Mouse (Mus musculus) MEL (cell line): ENCODE data around the gene Klhl13. TPM values are rescaled to one million over a fixed set of nuclear protein-coding genes. Genes with fewer than 3 reads are reported as not detected.

Source experiments
- DNase-seq: peaks from one replicate; pipeline ENCODE4 v3.0.0; 2011; ENCODE audit warnings: low read depth, low spot score
- H3K27ac ChIP-seq: 2 replicates; pipeline ENCODE4 v1.5.1; 2012; ENCODE audit warnings: low read depth, mild to moderate bottlenecking, control low read depth, low read length, moderate library complexity; ENCODE audit not compliant: control insufficient read depth
- H3K27me3 ChIP-seq, 2 experiments: fragments of 150-350 bp in 1 of 2; sonication (generic) in 1 of 2; 2 replicates each; pipeline ENCODE4 v1.6.1; 2012; ENCODE audit warnings: low read length in 2 of 2, mild to moderate bottlenecking in 2 of 2, improper control_type of control experiment in 1 of 2, moderate library complexity in 1 of 2; ENCODE audit not compliant: insufficient read depth in 2 of 2, control insufficient read depth in 1 of 2
- H3K36me3 ChIP-seq, 2 experiments: 2 replicates each; pipeline ENCODE4 v1.6.1; 2012 to 2014; ENCODE audit warnings: low read length in 2 of 2, improper control_type of control experiment in 1 of 2, inconsistent platforms in 1 of 2, mild to moderate bottlenecking in 1 of 2; ENCODE audit not compliant: insufficient read depth in 2 of 2, control insufficient read depth in 1 of 2
- H3K4me1 ChIP-seq, 2 experiments: fragments of 150-350 bp in 1 of 2; sonication (generic) in 1 of 2; 2 replicates each; pipeline ENCODE4 v1.6.1; 2012; ENCODE audit warnings: low read length in 2 of 2, improper control_type of control experiment in 1 of 2, mild to moderate bottlenecking in 1 of 2; ENCODE audit not compliant: insufficient read depth in 2 of 2, control insufficient read depth in 1 of 2
- H3K4me3 ChIP-seq, 2 experiments: fragments of 150-350 bp in 1 of 2; sonication (generic) in 1 of 2; 2 replicates each; pipeline ENCODE4 v1.5.1; 2012; ENCODE audit warnings: low read depth in 2 of 2, low read length in 2 of 2, mild to moderate bottlenecking in 2 of 2, moderate library complexity in 2 of 2, control low read depth in 1 of 2, improper control_type of control experiment in 1 of 2; ENCODE audit not compliant: control insufficient read depth in 1 of 2, insufficient read depth in 1 of 2
- H3K79me2 ChIP-seq: 2 replicates; pipeline ENCODE4 v1.6.1; 2012; ENCODE audit warnings: mild to moderate bottlenecking, low read length, moderate library complexity; ENCODE audit not compliant: control insufficient read depth, poor library complexity, insufficient read depth
- H3K9ac ChIP-seq: 2 replicates; pipeline ENCODE4 v1.6.1; 2012; ENCODE audit warnings: low read depth, mild to moderate bottlenecking, control low read depth, low read length, moderate library complexity; ENCODE audit not compliant: control insufficient read depth, poor library complexity, severe bottlenecking
- H3K9me3 ChIP-seq: fragments of 150-350 bp; sonication (generic); replicated peaks from 2 replicates; pipeline ENCODE4 v1.6.1; 2012; ENCODE audit warnings: mild to moderate bottlenecking, low read length, improper control_type of control experiment, moderate library complexity; ENCODE audit not compliant: insufficient read depth
- BHLHE40 ChIP-seq: IDR thresholded peaks from 2 replicates; pipeline ENCODE4 v1.6.1; 2012; ENCODE audit warnings: low read depth, mild to moderate bottlenecking, inconsistent platforms, low read length, improper control_type of control experiment, borderline replicate concordance
- CHD1 ChIP-seq: IDR thresholded peaks from 2 replicates; pipeline ENCODE4 v1.6.1; 2012; ENCODE audit warnings: low read depth, mild to moderate bottlenecking, inconsistent platforms, low read length, improper control_type of control experiment
- CHD2 ChIP-seq: IDR thresholded peaks from 2 replicates; pipeline ENCODE4 v1.6.1; 2011; ENCODE audit warnings: low read length, improper control_type of control experiment
- CTCF ChIP-seq, 3 experiments: IDR thresholded peaks in 2 of 3; conservative IDR thresholded peaks in 1 of 3; 2 replicates each; pipeline ENCODE4 v1.5.1; 2011 to 2012; ENCODE audit warnings: low read length in 3 of 3, low read depth in 2 of 3, mild to moderate bottlenecking in 2 of 3, improper control_type of control experiment in 1 of 3, inconsistent platforms in 1 of 3, mixed read lengths in 1 of 3, moderate library complexity in 1 of 3; ENCODE audit not compliant: control insufficient read depth in 1 of 3, insufficient read depth in 1 of 3, poor library complexity in 1 of 3, severe bottlenecking in 1 of 3
- EP300 ChIP-seq, 2 experiments: IDR thresholded peaks; 2 replicates each; pipeline ENCODE4 v1.6.1; 2011; ENCODE audit warnings: improper control_type of control experiment in 2 of 2, low read length in 2 of 2, low read depth in 1 of 2, mild to moderate bottlenecking in 1 of 2
- ETS1 ChIP-seq: IDR thresholded peaks from 2 replicates; pipeline ENCODE4 v1.6.1; 2012; ENCODE audit warnings: low read depth, mild to moderate bottlenecking, inconsistent platforms, low read length, improper control_type of control experiment, moderate library complexity
- JUND ChIP-seq: IDR thresholded peaks from 2 replicates; pipeline ENCODE4 v1.6.1; 2011; ENCODE audit warnings: low read depth, mild to moderate bottlenecking, improper control_type of control experiment, low read length
- MAZ ChIP-seq: IDR thresholded peaks from 2 replicates; pipeline ENCODE4 v1.6.1; 2012; ENCODE audit warnings: low read depth, mild to moderate bottlenecking, inconsistent platforms, low read length, improper control_type of control experiment
- MYB ChIP-seq: IDR thresholded peaks from 2 replicates; pipeline ENCODE4 v1.6.1; 2011; ENCODE audit warnings: mild to moderate bottlenecking, low read depth, low read length, improper control_type of control experiment
- MYC ChIP-seq: IDR thresholded peaks from 2 replicates; pipeline ENCODE4 v1.6.1; 2011; ENCODE audit warnings: low read depth, mild to moderate bottlenecking, low read length, improper control_type of control experiment, moderate library complexity
- RAD21 ChIP-seq: IDR thresholded peaks from 2 replicates; pipeline ENCODE4 v1.6.1; 2011; ENCODE audit warnings: mild to moderate bottlenecking, low read depth, low read length, improper control_type of control experiment
- RCOR1 ChIP-seq: IDR thresholded peaks from 2 replicates; pipeline ENCODE4 v1.6.1; 2012; ENCODE audit warnings: low read depth, mild to moderate bottlenecking, inconsistent platforms, low read length, improper control_type of control experiment
- SIN3A ChIP-seq: IDR thresholded peaks from 2 replicates; pipeline ENCODE4 v1.6.1; 2012; ENCODE audit warnings: low read length, improper control_type of control experiment, inconsistent platforms
- SMC3 ChIP-seq: IDR thresholded peaks from 2 replicates; pipeline ENCODE4 v1.6.1; 2011; ENCODE audit warnings: low read depth, low read length, improper control_type of control experiment
- UBTF ChIP-seq: IDR thresholded peaks from 2 replicates; pipeline ENCODE4 v1.6.1; 2012; ENCODE audit warnings: low read depth, mild to moderate bottlenecking, inconsistent platforms, low read length, improper control_type of control experiment, moderate library complexity, borderline replicate concordance; ENCODE audit not compliant: insufficient read depth
- USF2 ChIP-seq, 2 experiments: IDR thresholded peaks; 2 replicates each; pipeline ENCODE4 v1.6.1; 2011 to 2012; ENCODE audit warnings: improper control_type of control experiment in 2 of 2, low read length in 2 of 2, borderline replicate concordance in 1 of 2, inconsistent platforms in 1 of 2, low read depth in 1 of 2, mild to moderate bottlenecking in 1 of 2; ENCODE audit not compliant: insufficient read depth in 1 of 2
- ZC3H11A ChIP-seq: IDR thresholded peaks from 2 replicates; pipeline ENCODE4 v1.6.1; 2012; ENCODE audit warnings: low read depth, mild to moderate bottlenecking, inconsistent platforms, low read length, improper control_type of control experiment
- ZKSCAN1 ChIP-seq: IDR thresholded peaks from 2 replicates; pipeline ENCODE4 v1.6.1; 2012; ENCODE audit warnings: low read depth, mild to moderate bottlenecking, inconsistent platforms, low read length, improper control_type of control experiment, moderate library complexity
- ZMIZ1 ChIP-seq: IDR thresholded peaks from 2 replicates; pipeline ENCODE4 v1.6.1; 2012; ENCODE audit warnings: low read depth, mild to moderate bottlenecking, inconsistent platforms, low read length, improper control_type of control experiment, moderate library complexity
- polyA plus RNA-seq, 2 experiments: library from polyadenylated mRNA; stranded (reverse) in 1 of 2; unstranded in 1 of 2; fragments of >175 nt in 1 of 2; fragments of >200 nt in 1 of 2; gene quantifications; 2 replicates each; pipeline versions ENCODE4 v1.2.1 to v1.2.4; 2012; ENCODE audit warnings: low replicate concordance in 2 of 2, low read depth in 1 of 2; ENCODE audit not compliant: insufficient read length in 2 of 2, insufficient read depth in 1 of 2, missing spikeins in 1 of 2
- total RNA-seq: library from RNA; depleted of rRNA; stranded (reverse); fragments of 300-350 nt; gene quantifications from 2 replicates; pipeline ENCODE4 v1.2.3, GENCODE M21; 2012

Klhl13 gene
- total and polyA plus RNA-seq, 3 experiments: not detected

GRCm38 (mm10) chrX:23318857-23319256 lies 46.0 kb downstream of the Klhl13 start:
- H3K27me3 ChIP-seq: no peaks in the 10 kb centered on the region
- no peak overlapping the region for H3K4me3 ChIP-seq
- H3K36me3 ChIP-seq: no peaks in the 10 kb centered on the region
- H3K9me3 ChIP-seq: no peaks in the 10 kb centered on the region
- no peak overlapping the region for H3K9ac ChIP-seq
- no peak overlapping the region for H3K27ac ChIP-seq
- no peak for DNase-seq
- TF ChIP-seq ZKSCAN1: no peak
- TF ChIP-seq SIN3A: no peak
- TF ChIP-seq ETS1: no peak
- TF ChIP-seq BHLHE40: no peak
- no peak for TF ChIP-seq MYC
- no peaks in the 10 kb centered on the region for H3K4me1 ChIP-seq
- no peaks in the 10 kb centered on the region for H3K79me2 ChIP-seq

GRCm38 (mm10) chrX:23295952-23296598 lies 68.8 kb downstream of the Klhl13 start:
- TF ChIP-seq ETS1 (no peak), ZMIZ1 (no peak), CHD2 (no peak), USF2 (IDR thresholded peaks at IDR 0.05; ENCODE audit: borderline replicate concordance in 1 of 2, insufficient read depth in 1 of 2, low read depth in 1 of 2, low read length in 2 of 2) (no peak), CHD1 (no peak), UBTF (no peak), RAD21 (peak; percentile 31), RCOR1 (no peak), SMC3 (0 out of 2 replicates have a peak, but pooled peaks have one; percentile 5), ZKSCAN1 (no peak), MAZ (no peak), CTCF (IDR thresholded peaks at IDR 0.05 in 2 of 3, conservative IDR thresholded peaks at IDR 0.05 in 1 of 3; ENCODE audit: control insufficient read depth in 1 of 3, insufficient read depth in 1 of 3, low read depth in 2 of 3, low read length in 3 of 3, poor library complexity in 1 of 3, severe bottlenecking in 1 of 3) (peak in 2 of 3 experiments; percentile 23 to 41; a peak in 3 of 6 replicates), JUND (no peak), EP300 (IDR thresholded peaks at IDR 0.05; ENCODE audit: low read depth in 1 of 2, low read length in 2 of 2) (no peak), ZC3H11A (no peak), MYB (no peak)
- peak; percentile 4 for DNase-seq

More at GRCm38 (mm10) chrX:23295952-23296598, 68.8 kb downstream of the Klhl13 start:
- Histone ChIP-seq H3K9me3 (no peaks in the 10 kb centered on the region), H3K4me1 (no peaks in the 10 kb centered on the region), H3K4me3 (no peak overlapping the region), H3K79me2 (no peaks in the 10 kb centered on the region), H3K27ac (no peak overlapping the region), H3K9ac (no peak overlapping the region), H3K27me3 (no peaks in the 10 kb centered on the region), H3K36me3 (no peaks in the 10 kb centered on the region)
